Mouse (Mus musculus) adrenal gland, postnatal 14 days (tissue): ENCODE measurements around the gene Tmem88. TPM values are rescaled to one million over a fixed set of nuclear protein-coding genes. Genes with fewer than 3 reads are reported as not detected.

Experiments used
- DNase-seq: peaks from one replicate; pipeline ENCODE4 v3.0.0; 2021; ENCODE audit warnings: mixed read lengths
- long read RNA-seq, 2 experiments: library from polyadenylated mRNA; stranded (forward); transcript quantifications; one replicate each; pipeline ENCODE4 v2.0.0; 2021
- total RNA-seq: library from RNA; stranded (reverse); gene quantifications from 2 replicates; pipeline ENCODE4 v1.2.3, GENCODE M21; 2021

Tmem88 gene
- 29.5 and 30.2 TPM in 2 replicates for total RNA-seq
- long read RNA-seq, experiment 1, transcript Tmem88-201 (2 exons, 1,582 nt): major isoform, 33 of 34 reads
- long read RNA-seq, experiment 1, partial matches to known transcripts: 0 of 34 reads
- long read RNA-seq, experiment 1, other reads (novel, unspliced or antisense): 1 of 34 reads
- long read RNA-seq, experiment 2, transcript Tmem88-201 (2 exons, 1,582 nt): major isoform, 36 of 36 reads
- long read RNA-seq, experiment 2, partial matches to known transcripts: 0 of 36 reads
- long read RNA-seq, experiment 2, other reads (novel, unspliced or antisense): 0 of 36 reads

GRCm38 (mm10) chr11:69398059-69398458, at the start of gene Tmem88:
Gene Tmem88, minus strand, starts transcription at chr11:69398234.
- peak; percentile 76 for DNase-seq

GRCm38 (mm10) chr11:69447299-69447698, 49.3 kb upstream of the Tmem88 start:
- no peak for DNase-seq

- peak; percentile 62 for DNase-seq
Measured at GRCm38 (mm10) chr11:69443328-69443727, 45.3 kb upstream of the Tmem88 start.

- DNase-seq: no peak
Measured at GRCm38 (mm10) chr11:69437291-69437690, 39.3 kb upstream of the Tmem88 start.

GRCm38 (mm10) chr11:69433189-69433588, 35.2 kb upstream of the Tmem88 start:
- no peak for DNase-seq

- peak; percentile 5 for DNase-seq
Measured at GRCm38 (mm10) chr11:69432640-69432982, 34.6 kb upstream of the Tmem88 start.

- DNase-seq: peak; percentile 84
Measured at GRCm38 (mm10) chr11:69431829-69432639, 34.0 kb upstream of the Tmem88 start.

GRCm38 (mm10) chr11:69430631-69431030, 32.6 kb upstream of the Tmem88 start:
- peak; percentile 3 for DNase-seq

- DNase-seq: peak; percentile 41
Measured at GRCm38 (mm10) chr11:69429313-69429712, 31.3 kb upstream of the Tmem88 start.

- DNase-seq: peak; percentile 72
Measured at GRCm38 (mm10) chr11:69428751-69429150, 30.7 kb upstream of the Tmem88 start.

GRCm38 (mm10) chr11:69426246-69426645, 28.2 kb upstream of the Tmem88 start:
- DNase-seq: no peak

GRCm38 (mm10) chr11:69423885-69424284, 25.9 kb upstream of the Tmem88 start:
- peak; percentile 3 for DNase-seq

GRCm38 (mm10) chr11:69422842-69423241, 24.8 kb upstream of the Tmem88 start:
- peak; percentile 1 for DNase-seq

GRCm38 (mm10) chr11:69421131-69421977, 23.3 kb upstream of the Tmem88 start:
- peak; percentile 7 for DNase-seq

GRCm38 (mm10) chr11:69420554-69421000, 22.5 kb upstream of the Tmem88 start:
- no peak for DNase-seq

GRCm38 (mm10) chr11:69419813-69420553, 21.9 kb upstream of the Tmem88 start:
- DNase-seq: peak; percentile 71

- peak; percentile 66 for DNase-seq
Measured at GRCm38 (mm10) chr11:69419443-69419812, 21.4 kb upstream of the Tmem88 start.

GRCm38 (mm10) chr11:69418481-69419442, 20.7 kb upstream of the Tmem88 start:
- DNase-seq: peak; percentile 96

- peak; percentile 98 for DNase-seq
Measured at GRCm38 (mm10) chr11:69417449-69418384, 19.7 kb upstream of the Tmem88 start.
